Mouse (Mus musculus) adrenal gland, postnatal 36 days (tissue): ENCODE results near the gene Tmeff1. TPM values are rescaled to one million over a fixed set of nuclear protein-coding genes. Genes with fewer than 3 reads are reported as not detected.
A peak's percentile ranks its signal among the peaks of the same experiment; 100 is the strongest.

Experiments used
- DNase-seq, 2 experiments: peaks; one replicate each; pipeline ENCODE4 v3.0.0; 2021; ENCODE audit warnings: mixed read lengths in 1 of 2
- total RNA-seq, 2 experiments: library from RNA; stranded (reverse); gene quantifications; 2 replicates each; pipeline ENCODE4 v1.2.3; 2021

The Tmeff1 gene
- total RNA-seq, 2 experiments from 2014 or later = 9.3 to 14.4 TPM

DNA sequence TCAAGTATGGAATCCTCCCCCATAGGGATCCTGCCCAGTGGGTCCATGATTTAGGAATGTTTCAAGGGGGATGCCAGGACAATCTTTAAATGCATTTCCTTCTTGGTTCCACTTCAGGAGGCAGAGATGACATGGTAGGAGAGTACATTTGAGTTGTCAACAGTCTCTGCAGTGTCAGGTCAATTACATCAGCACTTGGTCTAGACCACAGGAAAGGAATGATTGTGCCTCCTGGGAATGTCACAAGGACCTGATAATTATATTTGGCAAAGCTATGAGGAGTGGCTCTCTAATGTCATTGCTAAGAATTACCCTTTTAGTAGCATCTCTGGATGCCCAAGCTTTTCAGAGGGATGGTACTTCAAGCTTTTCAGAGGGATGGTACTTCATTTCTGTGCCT lies 20.0 kb upstream of the Tmeff1 start:
- DNase-seq = no peak

DNA sequence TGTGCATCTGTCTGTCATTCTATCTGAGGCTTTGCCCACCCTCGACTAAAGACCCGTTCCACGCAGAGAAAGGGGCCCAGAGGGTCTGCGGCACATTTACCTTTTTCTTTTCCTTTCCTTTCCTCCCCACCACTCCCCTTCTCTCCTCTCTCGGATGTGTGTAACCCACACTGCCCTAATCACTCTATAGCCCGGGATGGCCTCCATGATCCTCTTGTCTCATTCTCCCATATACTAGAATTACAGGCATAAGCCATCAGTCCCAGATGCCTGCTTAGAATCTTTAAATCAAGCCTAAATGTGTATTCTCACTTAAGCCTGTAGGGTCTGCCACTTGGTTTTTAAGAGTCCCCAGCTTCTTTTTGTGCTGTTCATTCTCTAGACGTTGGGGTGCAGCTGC lies 8.6 kb upstream of the Tmeff1 start:
- no peak for DNase-seq

DNA sequence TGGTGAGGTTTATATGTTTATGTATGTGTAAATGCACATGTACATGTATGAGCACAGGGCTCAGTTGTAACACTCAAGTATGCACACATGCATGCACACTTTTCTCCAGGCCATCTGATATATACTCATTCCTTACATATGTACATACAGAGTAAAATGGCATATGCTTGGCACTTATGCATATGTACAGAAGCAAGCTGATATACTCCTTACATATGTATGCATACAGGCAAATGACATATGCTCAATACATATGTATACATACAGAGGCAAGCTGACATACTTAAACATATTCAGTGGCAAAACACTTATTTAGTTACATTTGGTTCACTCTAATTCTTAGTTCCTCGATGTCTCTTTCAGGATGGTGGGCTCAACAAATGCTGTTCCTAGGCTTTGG lies 7.1 kb upstream of the Tmeff1 start:
- DNase-seq = no peak

DNA sequence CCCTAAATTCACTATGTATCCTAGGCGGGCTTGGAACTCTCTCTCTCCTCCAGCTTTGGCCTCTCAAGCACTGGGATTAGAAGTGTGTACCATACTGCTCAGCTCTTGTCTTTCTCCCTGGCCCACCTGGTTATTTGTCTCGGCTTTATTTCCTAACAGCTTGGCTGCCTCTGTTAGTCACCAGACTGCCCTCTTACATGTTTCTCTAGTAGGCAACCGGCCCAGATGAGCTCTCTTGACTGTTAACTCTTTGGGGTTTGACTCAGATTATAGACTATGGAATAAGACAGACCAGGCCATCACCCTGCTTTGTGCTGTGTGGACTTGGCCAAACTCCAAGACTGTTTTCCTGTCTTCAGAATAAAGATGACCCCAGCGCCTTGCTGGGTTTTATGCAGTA lies 6.6 kb upstream of the Tmeff1 start:
- peak in 1 of 2 experiments; percentile 25 for DNase-seq

DNA sequence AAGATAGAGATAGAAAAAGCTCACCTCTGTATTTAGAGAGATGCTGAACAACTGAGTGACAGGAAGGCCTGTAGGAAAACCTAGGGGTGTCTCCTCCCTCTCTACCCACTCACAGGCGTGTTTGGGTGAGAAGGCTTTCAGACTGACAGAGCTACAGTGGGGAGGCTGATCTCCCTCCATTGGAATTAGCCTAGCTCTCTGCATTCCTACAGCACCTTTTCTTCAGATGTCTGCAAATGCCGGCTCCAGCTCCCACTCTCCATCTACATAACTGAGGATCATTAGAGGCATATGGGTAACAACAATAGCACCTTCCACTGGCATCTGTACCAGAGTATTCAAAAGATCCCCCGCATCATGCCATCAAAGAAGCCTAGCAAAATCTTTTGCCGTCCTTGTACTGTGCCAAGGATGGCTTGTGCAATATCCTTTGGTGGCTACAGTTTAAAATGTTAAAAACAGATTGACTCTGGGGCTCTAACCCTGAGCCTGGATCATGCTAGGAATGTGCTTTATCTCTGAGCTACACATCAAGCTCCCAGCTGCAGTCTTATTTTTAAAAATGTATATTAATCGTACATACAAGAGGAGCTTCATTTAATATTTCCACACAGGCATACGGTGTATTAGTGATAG lies 5.4 kb upstream of the Tmeff1 start:
- DNase-seq = peak; percentile 28 to 34

DNA sequence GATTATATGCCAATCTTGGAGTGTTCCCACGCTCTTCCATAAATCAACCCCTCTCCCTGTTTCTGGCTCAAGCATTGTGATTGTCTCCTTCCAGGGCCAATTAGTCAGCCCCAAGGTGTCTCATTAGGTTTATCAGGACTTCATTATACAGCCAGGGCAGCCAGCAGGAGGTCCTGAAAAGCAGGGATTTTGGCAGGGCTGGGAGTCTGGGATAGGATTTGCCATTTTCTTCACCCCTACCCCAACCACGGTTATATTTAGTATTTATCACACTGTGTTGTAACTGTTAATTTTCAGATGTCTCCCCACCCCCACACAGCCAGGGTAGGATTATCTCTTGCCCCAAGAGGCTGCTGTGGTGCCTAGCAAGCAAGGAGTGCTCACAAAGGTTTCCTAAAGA lies 3.8 kb upstream of the Tmeff1 start:
- DNase-seq = no peak

DNA sequence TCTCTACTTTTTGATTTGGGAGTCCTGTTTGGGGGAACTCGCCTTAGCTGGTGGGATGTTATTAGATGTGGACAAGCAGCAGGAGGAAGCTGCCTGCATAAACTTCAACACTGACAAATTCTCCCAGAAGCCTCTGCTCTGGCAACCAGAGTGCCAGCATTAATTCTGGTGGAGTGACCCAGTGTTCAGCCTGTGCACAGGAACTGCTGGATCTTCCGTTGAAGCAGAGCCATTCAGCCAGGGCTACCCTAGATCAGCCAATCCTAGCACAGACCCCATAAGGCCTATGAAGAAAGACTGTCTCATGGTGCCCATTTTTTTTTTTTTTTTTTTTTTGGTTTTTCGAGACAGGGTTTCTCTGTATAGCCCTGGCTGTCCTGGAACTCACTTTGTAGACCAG lies 3.0 kb upstream of the Tmeff1 start:
- DNase-seq = no peak

DNA sequence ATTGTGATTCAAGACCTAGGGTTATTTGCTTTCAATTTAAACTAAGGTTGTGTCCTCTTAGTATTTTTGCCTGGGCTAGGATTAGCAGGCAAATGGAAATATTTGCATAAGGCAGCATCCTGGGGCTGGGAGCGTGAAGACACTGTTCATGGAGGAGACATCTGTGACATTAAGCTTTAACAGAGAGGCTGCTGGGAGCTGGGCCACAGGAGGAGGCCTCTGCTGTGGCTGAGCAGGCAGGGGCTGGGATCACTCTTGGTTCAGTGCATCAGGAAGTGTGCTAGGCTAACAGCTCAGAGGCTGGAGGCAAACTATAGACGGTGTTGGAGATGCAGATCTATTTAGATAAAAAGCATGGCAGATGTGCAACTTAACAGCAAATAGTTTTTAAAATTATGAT lies 2.0 kb upstream of the Tmeff1 start:
- DNase-seq = no peak

DNA sequence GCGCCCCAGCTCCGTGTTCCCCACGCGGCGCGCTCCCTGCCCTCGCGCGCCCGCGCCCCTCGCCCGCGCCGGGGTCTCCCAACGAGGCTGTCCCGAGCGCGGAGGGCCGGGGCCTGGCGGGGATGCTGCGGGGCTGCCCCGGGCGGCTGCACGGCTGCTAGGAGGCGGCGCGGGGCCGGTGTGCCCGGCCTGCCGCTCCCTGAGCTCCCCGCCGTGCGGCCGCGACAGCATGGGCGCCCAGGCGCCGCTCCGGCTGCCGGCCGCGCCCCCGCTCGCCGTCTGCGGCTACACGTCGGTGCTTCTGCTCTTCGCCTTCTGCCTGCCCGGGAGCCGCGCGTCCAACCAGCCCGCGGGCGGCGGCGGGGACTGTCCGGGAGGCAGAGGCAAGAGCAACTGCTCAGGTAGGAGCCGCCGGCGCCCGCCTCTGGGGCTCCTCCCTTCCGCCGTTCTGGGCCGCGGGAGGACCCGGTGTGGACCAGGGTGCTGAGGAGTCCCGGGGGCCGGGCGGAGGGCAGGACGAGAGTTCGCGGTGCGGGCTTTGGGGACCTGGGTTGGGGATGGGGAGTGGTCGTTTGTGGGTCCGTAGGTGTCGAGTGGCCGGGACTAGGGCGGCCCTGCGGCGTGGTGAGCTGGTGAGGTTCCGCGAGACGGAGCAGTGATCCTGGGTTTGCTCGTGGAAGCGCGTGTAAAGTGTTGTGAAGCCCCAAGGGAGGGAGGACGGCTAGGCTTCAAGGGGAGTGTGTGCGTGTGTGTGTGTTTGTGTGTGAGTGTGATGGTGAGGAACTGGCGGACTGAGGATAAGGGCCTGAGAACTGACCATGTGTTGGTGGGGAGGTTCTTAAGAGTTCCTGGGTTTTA lies 496 bp downstream of the Tmeff1 start:
- peak; percentile 60 to 68 for DNase-seq

DNA sequence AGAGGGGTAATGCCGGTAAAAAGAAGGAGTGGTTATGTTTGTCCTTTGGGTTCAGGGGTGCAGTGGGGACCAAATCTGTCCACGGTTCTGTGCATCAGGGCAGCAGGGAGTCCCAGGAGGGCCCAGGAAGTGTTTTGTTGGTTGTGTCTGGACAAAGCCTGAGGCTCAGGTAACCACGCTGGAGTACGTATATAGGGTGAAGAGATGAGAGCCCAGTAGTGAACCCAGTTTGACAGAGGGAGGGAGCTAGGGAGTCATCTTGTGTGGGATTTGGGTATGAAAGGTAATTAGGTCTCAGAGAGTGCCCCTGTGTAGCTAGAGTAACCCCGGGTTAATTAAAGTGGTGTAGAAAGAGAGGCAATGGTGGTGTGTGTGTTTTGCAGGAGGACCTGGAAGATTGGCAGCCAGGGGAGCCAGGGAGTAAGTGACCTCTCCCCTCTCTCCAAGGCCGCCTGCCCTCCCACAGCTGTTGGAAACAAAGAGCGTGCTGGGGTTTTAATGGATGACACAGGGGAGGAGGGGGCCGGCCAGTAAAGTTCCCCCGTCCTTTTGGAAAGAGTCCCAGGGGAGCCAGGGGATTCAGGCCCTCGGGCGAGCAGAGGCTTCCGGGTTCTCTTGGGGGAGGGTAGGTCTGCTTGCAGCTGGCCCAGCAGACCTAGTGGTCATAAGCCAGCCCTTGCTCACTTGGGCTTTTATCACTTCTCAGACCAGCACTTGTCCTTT lies 1.3 kb downstream of the Tmeff1 start:
- DNase-seq = peak; percentile 7 to 12

DNA sequence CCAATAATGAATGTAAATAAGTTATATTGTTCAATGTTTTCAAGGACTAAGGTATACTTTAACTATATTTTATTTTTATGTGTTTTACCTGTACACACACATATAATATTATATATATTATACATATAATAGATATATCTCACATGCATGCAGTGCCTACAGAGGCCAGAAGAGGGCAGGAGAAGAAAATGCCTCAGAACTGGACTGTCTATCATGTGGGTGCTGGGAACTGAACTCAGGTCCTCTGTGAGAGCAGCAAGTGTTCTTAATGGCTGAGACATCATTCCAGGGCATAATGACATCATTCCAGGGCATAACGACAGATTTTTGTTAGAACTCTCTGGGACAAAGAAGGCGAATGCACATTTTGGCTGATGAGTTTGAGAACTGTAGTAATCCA lies 2.6 kb downstream of the Tmeff1 start:
- no peak for DNase-seq

DNA sequence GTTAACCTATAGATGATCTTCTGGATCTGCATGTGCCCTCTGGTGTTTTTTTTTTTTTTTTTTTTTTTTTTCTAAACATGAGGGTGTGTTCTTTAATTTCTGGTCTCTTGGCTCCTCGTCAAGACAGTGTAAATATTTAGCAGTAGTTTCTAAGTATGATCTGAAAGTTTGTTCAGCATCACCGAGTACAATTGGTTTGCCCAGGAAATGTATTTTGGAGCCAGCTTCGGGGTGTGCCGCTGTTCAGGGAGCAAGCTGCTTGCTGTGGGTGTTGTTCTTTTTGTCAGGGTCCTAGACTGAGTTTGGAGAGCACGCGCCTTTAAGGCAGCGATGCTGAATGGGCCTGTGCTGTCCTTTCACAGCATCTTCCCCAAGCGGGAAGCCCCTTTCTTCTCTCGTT lies 3.6 kb downstream of the Tmeff1 start:
- no peak for DNase-seq

DNA sequence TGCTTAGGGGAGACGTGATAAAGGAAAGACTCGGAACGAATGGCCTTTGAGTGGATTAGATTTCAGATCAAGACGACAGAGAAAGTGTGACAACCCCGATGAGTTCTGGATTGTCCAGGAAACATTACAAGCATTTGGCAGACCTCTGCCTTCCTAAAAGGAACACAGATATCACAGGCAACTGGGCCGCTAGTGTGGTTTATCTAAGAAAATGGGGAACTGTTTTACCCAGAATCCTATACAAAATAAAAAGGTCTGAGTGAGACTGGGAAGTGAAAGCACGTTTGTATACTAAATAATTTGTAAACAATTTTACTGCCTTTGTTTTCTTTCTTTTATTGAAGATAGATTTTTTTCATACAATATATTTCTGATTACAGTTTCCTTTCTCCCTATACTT lies 5.9 kb downstream of the Tmeff1 start:
- no peak for DNase-seq

DNA sequence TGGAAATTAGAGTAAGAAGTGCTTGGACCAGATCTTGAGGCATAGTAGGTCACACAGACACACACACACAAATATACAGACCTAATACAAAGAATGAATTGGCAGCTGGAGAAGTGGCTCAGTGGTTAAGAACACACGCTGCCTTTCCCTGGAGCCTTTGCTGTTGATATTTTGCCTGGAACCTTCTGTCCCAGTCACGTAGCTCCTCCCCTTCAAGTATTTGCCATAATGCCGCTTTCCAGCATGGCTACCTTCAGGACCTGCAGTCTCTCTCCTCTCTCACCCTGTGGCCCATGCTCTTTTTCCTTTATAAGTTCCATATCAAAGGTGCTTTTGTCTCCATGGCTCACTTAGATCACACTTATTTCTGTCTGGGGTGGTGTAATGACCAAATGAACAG lies 6.4 kb downstream of the Tmeff1 start:
- DNase-seq = no peak

DNA sequence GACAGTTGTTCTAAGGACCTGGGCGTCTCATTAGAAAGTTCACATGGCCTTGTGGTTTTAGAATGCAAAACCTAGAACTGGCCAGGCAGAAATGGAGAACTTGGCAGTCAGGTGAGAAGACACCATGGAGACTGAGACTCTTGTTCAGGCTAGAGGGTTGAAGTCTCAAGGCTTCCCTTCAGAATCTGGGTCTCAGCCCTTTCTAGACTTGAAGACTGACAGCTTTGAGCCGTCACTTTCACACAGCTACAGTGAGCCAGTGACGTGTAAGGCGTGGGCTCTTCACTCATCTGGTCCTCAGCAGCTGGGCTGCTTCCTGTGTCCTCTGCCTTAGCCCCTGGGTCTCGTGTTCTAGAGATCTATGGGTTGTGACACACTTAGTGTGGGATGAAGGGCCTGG lies 7.4 kb downstream of the Tmeff1 start:
- no peak for DNase-seq

DNA sequence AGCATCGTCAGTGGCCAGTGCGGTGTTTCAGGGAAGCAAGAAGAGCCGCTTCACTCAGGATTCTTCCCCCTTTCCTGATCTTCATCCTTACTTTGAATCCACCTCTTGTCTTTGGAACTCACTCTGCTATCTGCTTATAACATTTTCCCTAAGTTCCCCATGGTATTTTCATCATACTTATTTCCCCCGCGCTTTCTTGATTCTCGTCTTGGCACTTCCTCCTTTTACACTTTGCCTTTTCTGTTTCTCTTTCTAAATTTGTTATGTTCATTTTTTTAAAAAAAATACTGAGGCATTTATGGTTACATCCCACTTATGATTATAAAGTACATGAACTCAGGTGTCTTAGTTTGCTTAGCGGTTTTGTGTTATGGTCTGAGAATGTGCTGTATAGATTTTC lies 7.9 kb downstream of the Tmeff1 start:
- DNase-seq = no peak

DNA sequence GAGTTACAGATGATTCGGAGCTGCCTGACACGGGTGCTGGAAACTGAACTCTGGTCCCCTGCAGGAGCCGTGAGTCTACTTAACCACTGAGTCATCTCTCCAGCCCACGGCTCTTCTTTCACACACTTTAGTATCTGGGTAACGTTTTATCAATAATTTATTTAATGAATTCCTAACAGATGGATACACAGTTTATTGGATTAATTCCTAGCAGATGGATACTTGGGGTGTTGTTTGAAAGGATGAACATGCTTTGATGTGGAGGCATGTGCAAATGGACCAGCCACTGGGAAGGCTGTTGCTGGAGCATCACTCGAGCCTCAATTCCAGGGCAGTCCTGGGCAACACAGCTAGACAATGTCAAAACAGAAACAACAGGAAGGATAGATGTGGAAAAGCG lies 11.1 kb downstream of the Tmeff1 start:
- no peak for DNase-seq

DNA sequence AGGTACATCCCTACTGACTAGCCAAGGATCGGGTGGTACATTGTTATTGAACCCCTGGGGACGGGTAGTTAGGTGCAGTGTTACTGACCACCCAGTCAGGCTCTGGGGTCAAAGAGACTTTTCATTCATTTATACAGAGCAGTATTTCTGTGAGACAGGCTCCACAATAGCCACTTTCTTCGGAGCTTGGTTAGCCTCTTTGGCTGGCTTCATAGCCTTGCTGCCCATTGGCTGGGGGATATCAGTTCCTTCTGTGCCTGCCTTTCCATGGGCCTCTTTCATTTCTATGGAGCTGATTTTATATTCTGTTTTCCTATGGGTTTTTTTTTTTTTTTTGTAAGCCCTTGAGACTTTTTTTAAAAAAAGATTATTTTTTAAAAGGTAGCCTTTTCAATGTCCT lies 20.7 kb downstream of the Tmeff1 start:
- no peak for DNase-seq

DNA sequence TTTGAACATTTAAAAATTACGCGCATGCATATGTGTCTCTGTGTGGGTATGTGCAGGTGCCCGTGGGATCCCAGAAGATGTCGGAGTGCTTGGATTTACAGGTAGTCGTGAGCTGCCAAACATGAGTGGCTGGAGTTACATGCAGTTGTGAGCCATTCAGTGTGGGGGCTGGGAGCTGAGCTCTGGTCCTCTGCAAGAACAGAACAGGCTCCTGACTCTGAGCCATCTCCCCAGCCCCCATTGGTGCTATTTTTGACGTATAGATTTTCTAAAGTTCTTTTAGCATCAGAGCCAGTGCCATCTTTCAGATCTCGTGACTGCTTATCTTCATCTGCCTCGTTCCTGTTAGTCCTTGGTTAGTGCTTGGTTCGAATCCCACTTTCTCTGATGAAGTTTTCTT lies 24.5 kb downstream of the Tmeff1 start:
- no peak for DNase-seq

DNA sequence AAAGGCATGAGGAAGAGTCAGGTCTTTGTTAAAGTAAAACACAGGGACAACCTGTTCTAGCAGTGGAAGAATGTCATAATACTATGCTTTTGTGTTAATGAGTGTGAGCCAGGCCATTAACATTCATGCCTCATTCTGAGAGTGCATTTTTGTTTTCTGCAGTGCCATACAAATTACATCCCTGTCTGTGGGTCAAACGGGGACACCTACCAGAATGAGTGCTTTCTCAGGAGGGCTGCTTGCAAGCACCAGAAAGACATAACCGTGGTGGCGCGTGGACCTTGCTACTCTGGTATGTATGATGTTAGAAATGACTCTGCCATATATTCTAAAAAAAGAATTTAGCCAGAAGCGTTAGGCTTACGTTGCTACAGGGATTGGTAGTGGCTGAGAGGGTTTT lies 25.3 kb downstream of the Tmeff1 start:
- no peak for DNase-seq

DNA sequence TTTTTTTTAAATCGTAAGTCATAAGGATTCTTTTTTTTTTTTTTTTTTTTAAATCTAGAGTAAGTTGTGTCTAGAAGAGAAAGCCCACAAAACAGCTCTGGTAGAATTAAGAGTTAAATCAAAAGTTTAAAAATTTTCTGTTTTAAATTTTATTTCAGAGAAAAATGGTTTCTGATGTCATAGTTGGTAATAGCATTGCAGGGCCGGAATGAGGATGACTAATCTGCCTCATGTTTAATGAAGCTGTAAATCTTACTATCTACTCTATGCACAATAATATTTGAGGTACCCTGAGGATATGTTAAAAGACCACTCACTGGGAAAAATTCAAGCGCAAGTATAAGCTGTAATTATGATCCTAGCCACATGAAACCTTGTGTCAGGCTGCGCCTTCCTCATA lies 30.5 kb downstream of the Tmeff1 start:
- no peak for DNase-seq

DNA sequence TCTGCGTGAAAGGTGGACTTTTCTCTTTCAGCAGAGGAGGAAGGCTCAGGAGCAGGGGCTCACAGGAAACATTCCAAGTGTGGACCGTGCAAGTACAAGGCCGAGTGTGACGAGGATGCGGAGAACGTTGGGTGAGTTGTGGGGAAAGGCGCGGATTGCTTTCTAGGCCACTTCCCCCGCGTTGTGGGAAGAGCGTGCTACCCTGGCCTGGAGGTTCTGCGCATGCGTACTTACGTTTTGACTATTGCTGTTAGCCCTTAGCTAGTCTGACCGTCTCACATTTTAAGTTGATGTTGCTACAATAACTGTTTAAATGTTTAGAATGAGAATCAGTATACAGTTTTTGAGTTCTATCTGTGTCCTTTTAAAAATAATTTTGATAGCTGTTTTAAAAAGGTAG lies 32.2 kb downstream of the Tmeff1 start:
- DNase-seq = no peak

DNA sequence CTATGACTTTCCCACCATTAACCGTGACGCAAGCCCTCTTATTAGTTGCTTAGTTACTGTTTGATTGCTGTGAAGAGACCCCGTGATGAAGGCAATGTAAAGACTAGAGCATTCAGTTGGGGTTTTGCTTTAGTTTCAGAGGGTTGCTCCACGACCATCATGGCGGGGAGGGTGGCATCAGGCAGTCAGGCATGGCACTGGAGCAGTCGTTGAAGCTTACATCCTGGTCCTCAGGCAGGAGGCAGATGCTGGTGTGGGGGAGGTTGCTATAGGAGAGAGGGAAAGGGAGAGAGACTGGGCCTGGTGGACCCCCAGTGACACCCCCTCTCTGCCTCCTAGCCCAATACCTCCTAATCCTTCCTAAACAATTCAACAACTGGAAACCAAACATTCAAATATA lies 35.1 kb downstream of the Tmeff1 start:
- DNase-seq = no peak
